ENCODE assay signal across 12 mouse cellular contexts in genomic region chr9:66977982-66978381, GRCm38 (mm10). TPM values are rescaled to one million over a fixed set of nuclear protein-coding genes. Genes with fewer than 3 reads are reported as not detected.
DNase-seq lines count a peak whose midpoint lies in the region; ATAC-seq and TF ChIP-seq lines count a peak whose summit lies in the region.
"Had no signal": no experiment of that assay in that cellular context is flagged by ENCODE, and none has a peak within 500 bp of the region (broad histone marks: within the 10 kb centered on the region; RNA-seq: fewer than 3 reads in every experiment).

No protein-coding gene starts in this region.

- no peak for TF ChIP-seq CTCF in lung, adult 2 months (IDR thresholded peaks at IDR 0.05; ENCODE audit: insufficient read depth, low read length)
- TF ChIP-seq CTCF in bone marrow, adult 2 months (IDR thresholded peaks at IDR 0.05; ENCODE audit: control insufficient read depth, insufficient read depth, low read length) = no peak

- no peak for TF ChIP-seq POLR2A in lung, adult 2 months (IDR thresholded peaks at IDR 0.05; ENCODE audit: borderline replicate concordance, extremely low read depth, low read depth, low read length)
- no peak for TF ChIP-seq POLR2A in bone marrow, adult 2 months (IDR thresholded peaks at IDR 0.05; ENCODE audit: borderline replicate concordance, control insufficient read depth, low read depth, low read length)

- DNase-seq in frontal cortex, postnatal 10 days (ENCODE audit: low spot score in 2 of 2) = no peak
- DNase-seq in lung, postnatal 36 days = peak; percentile 29
- no peak for DNase-seq in lung, adult 2 months
- peak; percentile 51 to 62 for DNase-seq in right cerebral cortex, postnatal 10 days (ENCODE audit: low spot score in 2 of 2)
- DNase-seq in testis, postnatal 10 days (ENCODE audit: low spot score) = no peak
- no peak for DNase-seq in gastrocnemius, postnatal 10 days
- DNase-seq: lung, postnatal 14 days had no signal

- H3K4me3 ChIP-seq in lung, adult 2 months (replicated peaks; ENCODE audit: extremely low read depth, low read depth, low read length) = no peak overlapping the region
- no peak overlapping the region for H3K4me3 ChIP-seq in bone marrow, adult 2 months (replicated peaks; ENCODE audit: control insufficient read depth, low read depth, low read length)
- H3K4me3 ChIP-seq: heart, embryonic 13.5 days; neural tube, embryonic 15.5 days had no signal

- peak; percentile 74 for ATAC-seq in frontal cortex, adult (ENCODE audit: low TSS enrichment)
- ATAC-seq: hindbrain, postnatal 0 days had no signal

- H3K4me1 ChIP-seq in lung, adult 2 months (ENCODE audit: control insufficient read depth, insufficient read depth, low read length) = peaks cover 2% of the 10 kb centered on the region; the same call in 1 of the 2 replicates
- no peaks in the 10 kb centered on the region for H3K4me1 ChIP-seq in bone marrow, adult 2 months (ENCODE audit: control insufficient read depth, insufficient read depth, low read length)

- 77% methylated on average over 1 of the region's 1 CpGs for WGBS in lung, adult 2 months
- 21% methylated on average over 1 of the region's 1 CpGs for WGBS in bone marrow, adult 2 months

- H3K27ac ChIP-seq in bone marrow, adult 2 months (ENCODE audit: control insufficient read depth, insufficient read depth, low read depth, low read length, poor library complexity) = peak overlapping the region; percentile 52; the same call in 1 of the 2 replicates
- H3K27ac ChIP-seq: heart, embryonic 13.5 days; hindbrain, postnatal 0 days; neural tube, embryonic 15.5 days had no signal

RNA-seq across cellular contexts. Expression of gene Lactb, which starts 2.7 kb away (rescaled TPM):
- 7.4 and 10.9 TPM in 2 replicates for polyA plus RNA-seq in lung, adult 2 months (2012; rRNA removed)
- polyA plus RNA-seq in bone marrow, adult 2 months (2011; ENCODE audit: insufficient read depth, insufficient read length, low replicate concordance, missing spikeins) = 8.1 and 8.6 TPM in 2 replicates
- 10 to 100 TPM; 19.1 to 22.4 TPM for total RNA-seq in gastrocnemius, postnatal 10 days (2021)

RNA-seq across cellular contexts. Expression of gene Rps27l, which starts 32.1 kb away (rescaled TPM):
- 31.1 and 36.3 TPM in 2 replicates for polyA plus RNA-seq in lung, adult 2 months (2012; rRNA removed)
- polyA plus RNA-seq in bone marrow, adult 2 months (2011; ENCODE audit: insufficient read depth, insufficient read length, low replicate concordance, missing spikeins) = 99.8 and 183 TPM in 2 replicates
- total RNA-seq in gastrocnemius, postnatal 10 days (2021) = 100 to 1,000 TPM; 215 to 237 TPM

RNA-seq across cellular contexts. Expression of gene Rab8b, which starts 58.5 kb away (rescaled TPM):
- 11.9 and 19.2 TPM in 2 replicates for polyA plus RNA-seq in lung, adult 2 months (2012; rRNA removed)
- 22.5 and 25.3 TPM in 2 replicates for polyA plus RNA-seq in bone marrow, adult 2 months (2011; ENCODE audit: insufficient read depth, insufficient read length, low replicate concordance, missing spikeins)
- 10 to 100 TPM; 12.6 to 15.4 TPM for total RNA-seq in gastrocnemius, postnatal 10 days (2021)

Comparison
In these comparisons a context has a peak if more than half of its experiments do, and no peak if none do; other contexts are left out.
1. DNase-seq: peak in lung, postnatal 36 days (single experiment) and right cerebral cortex, postnatal 10 days (2 of 2); none in frontal cortex, postnatal 10 days (0 of 2), lung, adult 2 months (single experiment), testis, postnatal 10 days (single experiment) and gastrocnemius, postnatal 10 days (single experiment).